Mouse (Mus musculus): ENCODE results near the gene Clcn3. TPM values are rescaled to one million over a fixed set of nuclear protein-coding genes. Genes with fewer than 3 reads are reported as not detected.
A peak's percentile ranks its signal among the peaks of the same experiment; 100 is the strongest.

Clcn3 gene
- polyA plus RNA-seq, 1 experiment = 27.0 TPM

DNA sequence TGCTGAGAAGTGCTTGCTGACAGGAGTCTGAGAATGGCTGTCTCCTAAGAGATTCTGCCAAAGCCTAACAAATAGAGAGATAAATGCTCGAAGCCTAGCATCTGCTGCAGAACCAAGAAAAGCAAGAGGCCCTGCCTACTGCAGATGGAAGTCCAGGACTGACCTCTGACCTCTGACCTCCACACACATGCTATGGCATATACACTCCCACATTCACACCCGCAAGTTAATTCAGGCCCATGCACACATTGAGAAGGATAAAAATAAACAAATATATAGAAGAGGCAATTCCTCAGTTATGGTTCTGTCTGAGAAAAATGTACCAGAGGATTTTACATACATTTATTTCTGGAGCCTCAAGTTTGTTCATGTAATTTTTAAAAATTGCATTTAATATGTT lies 104.5 kb downstream of the Clcn3 start:
- Histone ChIP-seq H3K4me1 (ENCODE audit: control insufficient read depth, insufficient read depth, low read length) (no peaks in the 10 kb centered on the region), H3K27ac (ENCODE audit: insufficient read depth, low read depth, low read length) (no peak overlapping the region), H3K36me3 (ENCODE audit: control insufficient read depth, insufficient read depth, low read length) (no peaks in the 10 kb centered on the region), H3K27me3 (replicated peaks; ENCODE audit: control insufficient read depth, insufficient read depth, low read length) (no peaks in the 10 kb centered on the region), H3K4me3 (ENCODE audit: insufficient read depth, low read depth, low read length) (no peak overlapping the region)
- no peak for DNase-seq
- 83% methylated on average over 2 of the region's 2 CpGs for whole genome bisulfite sequencing
- TF ChIP-seq CTCF (conservative IDR thresholded peaks at IDR 0.05; ENCODE audit: insufficient read depth, insufficient read length, low read depth, low read length) (no peak), POLR2A (IDR thresholded peaks at IDR 0.05; ENCODE audit: low read depth, low read length) (no peak)

DNA sequence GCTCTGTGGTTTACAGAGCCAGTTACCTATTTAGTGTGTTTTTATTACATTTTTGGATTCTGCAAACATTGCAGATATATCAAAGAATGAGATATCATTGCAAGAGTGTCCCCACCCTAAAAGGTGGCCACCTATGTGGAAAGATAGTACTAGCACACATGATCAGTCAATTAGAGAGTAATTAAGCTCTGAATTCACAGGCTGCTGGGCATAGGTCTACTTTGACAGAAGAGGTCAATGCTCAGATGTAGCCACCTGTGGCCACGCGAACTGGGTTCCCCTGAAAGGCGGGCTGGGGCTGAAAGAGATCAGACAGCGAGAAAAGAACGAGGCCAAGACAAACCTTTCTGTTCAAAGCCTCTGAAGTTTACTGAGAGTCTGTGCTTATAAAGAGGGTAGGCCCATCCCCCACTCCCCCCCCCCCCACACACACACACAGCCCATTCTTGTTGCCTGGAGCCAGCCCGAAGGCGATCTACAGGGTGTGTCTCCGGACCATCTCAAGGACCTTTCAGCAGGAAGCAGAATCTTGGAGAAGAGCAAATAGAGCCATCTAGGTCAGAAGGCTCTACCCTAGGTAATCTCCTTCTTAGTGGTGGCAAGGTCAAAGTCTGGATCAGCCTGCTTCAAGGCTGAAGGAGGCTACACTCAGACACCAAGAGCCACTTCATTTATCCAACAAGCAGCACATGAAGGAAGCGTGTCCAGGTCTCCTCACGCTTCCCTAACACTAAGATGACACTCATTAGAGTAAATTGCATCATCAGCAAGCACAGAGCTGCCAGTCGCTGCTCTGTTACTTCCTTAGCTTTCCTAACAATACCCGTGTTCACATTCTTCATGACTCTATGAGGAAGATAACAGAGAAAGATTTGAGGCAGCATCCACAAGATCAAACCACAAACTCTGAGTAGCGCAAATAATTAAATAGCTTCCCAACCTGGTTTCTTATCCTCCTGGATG lies 112.6 kb downstream of the Clcn3 start:
- no peak for TF ChIP-seq POLR2A (IDR thresholded peaks at IDR 0.05; ENCODE audit: low read depth, low read length)
- TF ChIP-seq CTCF (conservative IDR thresholded peaks at IDR 0.05; ENCODE audit: insufficient read depth, insufficient read length, low read depth, low read length) = no peak
- Histone ChIP-seq H3K4me3 (ENCODE audit: insufficient read depth, low read depth, low read length) (no peak overlapping the region), H3K36me3 (ENCODE audit: control insufficient read depth, insufficient read depth, low read length) (no peaks in the 10 kb centered on the region), H3K27ac (ENCODE audit: insufficient read depth, low read depth, low read length) (no peak overlapping the region; the same call in 1 of the 2 replicates), H3K27me3 (replicated peaks; ENCODE audit: control insufficient read depth, insufficient read depth, low read length) (no peaks in the 10 kb centered on the region), H3K4me1 (ENCODE audit: control insufficient read depth, insufficient read depth, low read length) (peaks cover 11% of the 10 kb centered on the region)
- DNase-seq = peak; percentile 22
- 70% methylated on average over 13 of the region's 13 CpGs for WGBS

DNA sequence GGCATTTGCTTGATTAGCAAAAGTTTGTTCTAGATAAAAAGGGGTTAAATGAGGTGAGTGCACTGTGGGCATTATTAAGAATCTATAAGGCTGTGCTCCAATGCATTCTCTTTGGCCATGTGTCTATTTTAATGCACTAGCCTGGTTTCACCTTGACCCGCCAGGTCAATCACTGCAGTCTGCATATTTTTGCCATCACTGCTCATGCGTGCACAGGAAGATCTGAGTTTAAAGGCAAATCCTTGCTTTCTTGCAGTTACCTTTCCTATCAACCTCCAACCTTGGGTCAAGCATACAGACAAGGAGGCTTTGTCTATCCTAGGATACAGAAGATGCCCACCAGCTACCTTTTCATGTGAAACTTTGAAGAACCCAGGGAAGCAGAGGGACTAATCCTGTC lies 113.3 kb downstream of the Clcn3 start:
- no peak overlapping the region for H3K4me3 ChIP-seq (ENCODE audit: insufficient read depth, low read depth, low read length)
- TF ChIP-seq CTCF (conservative IDR thresholded peaks at IDR 0.05; ENCODE audit: insufficient read depth, insufficient read length, low read depth, low read length) = no peak
- DNase-seq = peak; percentile 76
- H3K27me3 ChIP-seq (replicated peaks; ENCODE audit: control insufficient read depth, insufficient read depth, low read length) = no peaks in the 10 kb centered on the region
- WGBS = 39% methylated on average over 2 of the region's 2 CpGs
- peaks cover 11% of the 10 kb centered on the region for H3K4me1 ChIP-seq (ENCODE audit: control insufficient read depth, insufficient read depth, low read length)
- peak overlapping the region; percentile 55; the same call in 1 of the 2 replicates for H3K27ac ChIP-seq (ENCODE audit: insufficient read depth, low read depth, low read length)
- H3K36me3 ChIP-seq (ENCODE audit: control insufficient read depth, insufficient read depth, low read length) = no peaks in the 10 kb centered on the region

DNA sequence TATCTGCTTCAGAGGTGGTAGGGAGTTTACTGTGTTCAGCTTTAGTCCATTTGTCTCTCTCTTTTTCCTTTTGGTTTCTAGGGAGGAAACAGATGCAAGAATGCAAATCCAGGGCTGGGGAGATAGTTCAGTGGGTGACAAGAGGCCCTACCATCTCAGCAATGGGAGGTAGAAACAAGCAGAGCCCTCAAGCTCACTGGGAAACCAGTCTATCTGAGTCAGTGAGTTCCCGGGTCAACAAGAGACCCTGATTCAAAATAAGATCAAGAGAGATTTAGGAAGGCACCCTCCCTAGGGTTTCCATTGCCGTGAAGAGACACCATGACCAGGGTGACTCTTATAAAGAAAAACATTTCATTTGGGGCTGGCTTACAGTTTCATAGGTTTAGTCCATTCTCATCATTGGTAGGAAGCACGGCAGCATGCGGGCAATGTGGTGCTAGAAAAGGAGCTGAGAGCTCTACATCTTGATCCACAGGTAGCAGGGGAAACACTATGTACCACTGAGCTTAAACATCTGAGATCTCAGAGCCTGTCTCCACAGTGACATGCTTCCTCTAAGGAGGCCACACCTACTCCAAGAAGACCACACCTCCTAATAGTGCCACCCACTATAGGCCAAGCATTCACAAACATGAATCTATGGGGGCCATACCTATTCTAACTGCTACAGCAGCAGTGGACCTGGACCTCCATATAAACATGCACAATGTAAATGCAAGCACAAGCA lies 114.7 kb downstream of the Clcn3 start:
- no peaks in the 10 kb centered on the region for H3K36me3 ChIP-seq (ENCODE audit: control insufficient read depth, insufficient read depth, low read length)
- H3K27me3 ChIP-seq (replicated peaks; ENCODE audit: control insufficient read depth, insufficient read depth, low read length) = no peaks in the 10 kb centered on the region
- no peak for TF ChIP-seq CTCF (conservative IDR thresholded peaks at IDR 0.05; ENCODE audit: insufficient read depth, insufficient read length, low read depth, low read length)
- TF ChIP-seq POLR2A (IDR thresholded peaks at IDR 0.05; ENCODE audit: low read depth, low read length) = no peak
- H3K4me1 ChIP-seq (ENCODE audit: control insufficient read depth, insufficient read depth, low read length) = peaks cover 11% of the 10 kb centered on the region
- no peak for DNase-seq
- no peak overlapping the region for H3K27ac ChIP-seq (ENCODE audit: insufficient read depth, low read depth, low read length)
- H3K4me3 ChIP-seq (ENCODE audit: insufficient read depth, low read depth, low read length) = no peak overlapping the region
- WGBS = 96% methylated on average over 4 of the region's 4 CpGs

DNA sequence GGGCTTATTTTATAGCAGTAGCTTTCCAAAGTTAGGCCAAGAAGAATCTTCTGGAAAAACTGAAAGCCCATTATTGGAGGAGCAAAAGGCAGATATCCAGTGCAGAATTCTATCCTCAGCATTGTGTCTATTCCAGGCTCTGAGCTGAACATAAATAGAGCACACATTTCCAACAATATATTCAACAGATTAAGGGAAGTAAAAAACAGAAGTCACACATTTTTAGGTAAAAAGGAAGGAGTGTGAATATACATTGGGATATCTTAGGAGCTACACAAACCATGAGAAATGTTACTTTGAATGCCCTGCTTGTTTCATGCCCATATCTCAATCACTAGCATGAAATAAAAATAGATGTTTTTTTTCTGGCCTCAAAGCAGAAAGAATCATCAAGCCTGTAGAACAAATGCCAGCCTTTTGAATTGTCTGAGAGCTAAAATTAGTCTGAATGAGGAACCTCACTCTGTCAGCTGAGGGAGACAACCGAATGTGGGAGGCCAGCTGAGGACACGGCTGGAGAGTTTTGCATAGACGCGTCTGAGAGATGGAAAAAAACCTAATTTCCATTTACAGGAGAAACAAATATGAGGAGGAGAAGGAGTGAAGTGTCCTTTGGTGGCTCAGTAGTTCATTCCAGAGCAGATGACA lies 115.5 kb downstream of the Clcn3 start:
- no peak for DNase-seq
- H3K4me3 ChIP-seq (ENCODE audit: insufficient read depth, low read depth, low read length) = no peak overlapping the region
- H3K27ac ChIP-seq (ENCODE audit: insufficient read depth, low read depth, low read length) = no peak overlapping the region

DNA sequence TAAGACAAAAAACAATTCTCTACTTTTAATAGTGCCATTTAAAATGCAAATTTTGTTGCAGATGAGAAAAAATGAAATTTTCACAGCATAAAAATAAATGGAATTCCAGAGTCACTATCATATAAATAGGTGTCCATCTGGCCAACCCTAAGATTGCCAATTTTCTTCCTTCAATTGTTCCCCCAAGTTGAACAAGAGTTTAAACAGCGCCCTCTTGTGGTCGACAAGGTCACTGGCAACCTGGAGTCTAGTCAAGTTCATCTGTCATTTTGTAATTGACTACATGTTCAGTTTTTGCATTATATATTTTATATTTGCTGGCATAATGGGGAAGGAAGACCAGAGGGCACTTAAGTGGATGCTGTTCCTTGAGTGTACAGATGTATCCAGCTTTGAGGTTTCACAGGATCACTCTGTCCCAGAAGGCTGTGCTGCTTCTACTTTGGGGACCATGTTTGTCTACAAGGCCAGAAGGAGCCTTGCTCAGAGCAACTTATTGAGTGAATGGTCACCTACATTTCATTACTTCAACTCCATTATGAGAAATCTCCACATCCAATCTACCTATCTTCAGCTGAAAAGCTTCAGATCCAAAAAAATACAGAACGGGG lies 117.5 kb downstream of the Clcn3 start:
- no peaks in the 10 kb centered on the region for H3K27me3 ChIP-seq (replicated peaks; ENCODE audit: control insufficient read depth, insufficient read depth, low read length)
- H3K4me1 ChIP-seq (ENCODE audit: control insufficient read depth, insufficient read depth, low read length) = peaks cover 9% of the 10 kb centered on the region
- TF ChIP-seq CTCF (conservative IDR thresholded peaks at IDR 0.05; ENCODE audit: insufficient read depth, insufficient read length, low read depth, low read length) = peak; percentile 62
- no peak for TF ChIP-seq POLR2A (IDR thresholded peaks at IDR 0.05; ENCODE audit: low read depth, low read length)
- WGBS = 33% methylated on average over 3 of the region's 3 CpGs
- peak; percentile 67 for DNase-seq
- H3K36me3 ChIP-seq (ENCODE audit: control insufficient read depth, insufficient read depth, low read length) = no peaks in the 10 kb centered on the region
- no peak overlapping the region for H3K4me3 ChIP-seq (ENCODE audit: insufficient read depth, low read depth, low read length)
- no peak overlapping the region for H3K27ac ChIP-seq (ENCODE audit: insufficient read depth, low read depth, low read length)

More for the DNA sequence above, 115.5 kb downstream of the Clcn3 start:
- H3K4me1 ChIP-seq (ENCODE audit: control insufficient read depth, insufficient read depth, low read length) = peaks cover 11% of the 10 kb centered on the region
- TF ChIP-seq CTCF (conservative IDR thresholded peaks at IDR 0.05; ENCODE audit: insufficient read depth, insufficient read length, low read depth, low read length) (no peak), POLR2A (IDR thresholded peaks at IDR 0.05; ENCODE audit: low read depth, low read length) (no peak)
- no peaks in the 10 kb centered on the region for H3K27me3 ChIP-seq (replicated peaks; ENCODE audit: control insufficient read depth, insufficient read depth, low read length)
- WGBS = 54% methylated on average over 4 of the region's 4 CpGs
- H3K36me3 ChIP-seq (ENCODE audit: control insufficient read depth, insufficient read depth, low read length) = no peaks in the 10 kb centered on the region
